Comparison of ENCODE assay signal across 8 mouse cellular contexts in genomic region chr15:12577054-12577696, GRCm38 (mm10).
DNase-seq lines count a peak whose midpoint lies in the region; ATAC-seq and TF ChIP-seq lines count a peak whose summit lies in the region.

No protein-coding gene starts in this region.

- H3K9ac ChIP-seq in intestine, embryonic 15.5 days: no peak overlapping the region; the same call in 1 of the 2 replicates

- peak; percentile 50 for DNase-seq in urinary bladder, postnatal 14 days (ENCODE audit: low spot score)
- DNase-seq in urinary bladder, adult 2 months (ENCODE audit: low spot score): no peak
- peak; percentile 57 to 83 for DNase-seq in heart, adult 18-20 months
- peak; percentile 23 to 33 for DNase-seq in left cerebral cortex, adult 2 months (ENCODE audit: extremely low spot score in 1 of 2, low spot score in 2 of 2)
- DNase-seq in mesoderm, embryonic 11.5 days (ENCODE audit: low read depth, low spot score): peak; percentile 38
- peak; percentile 32 for DNase-seq in telencephalon, adult 2 months (ENCODE audit: low read depth, low spot score)

- no peak for TF ChIP-seq POLR2A in cortical plate, adult 2 months (IDR thresholded peaks at IDR 0.05; ENCODE audit: extremely low read depth, insufficient read depth, low read length)

- WGBS in intestine, embryonic 15.5 days: 19% methylated on average over 11 of the region's 11 CpGs

- peaks cover 1% of the 10 kb centered on the region; the same call in 1 of the 2 replicates for H3K4me1 ChIP-seq in cortical plate, adult 2 months (ENCODE audit: control insufficient read depth, insufficient read depth, low read length)
- H3K4me1 ChIP-seq in intestine, embryonic 15.5 days (replicated peaks): peaks cover 5% of the 10 kb centered on the region; the same call in 1 of the 2 replicates

- H3K4me2 ChIP-seq in intestine, embryonic 15.5 days (replicated peaks): peak overlapping the region; percentile 30; the same call in 1 of the 2 replicates

- no peak overlapping the region for H3K4me3 ChIP-seq in cortical plate, adult 2 months (ENCODE audit: insufficient read depth, low read length)
- H3K4me3 ChIP-seq in intestine, embryonic 15.5 days (replicated peaks): no peak overlapping the region
- no peak overlapping the region for H3K4me3 ChIP-seq in left cerebral cortex, adult 2 months

- H3K27ac ChIP-seq in cortical plate, adult 2 months (ENCODE audit: insufficient read depth, low read length): no peak overlapping the region
- H3K27ac ChIP-seq in intestine, embryonic 15.5 days: no peak overlapping the region
- no peak overlapping the region for H3K27ac ChIP-seq in left cerebral cortex, adult 2 months

- no peaks in the 10 kb centered on the region for H3K36me3 ChIP-seq in intestine, embryonic 15.5 days

- peak; percentile 36; the same call in 1 of the 2 replicates for TF ChIP-seq CTCF in cortical plate, adult 2 months (IDR thresholded peaks at IDR 0.05; ENCODE audit: extremely low read depth, insufficient read depth, low read length)
- peak; percentile 79 for TF ChIP-seq CTCF in left cerebral cortex, adult 2 months (IDR thresholded peaks at IDR 0.05)

- ATAC-seq in intestine, embryonic 15.5 days: peak; percentile 64

- intact Hi-C loops in left cerebral cortex, adult 2 months (cut with DNase I): loop anchor here (1.0 to 5.0 kb wide), 3 partner anchors 206 to 380 kb away; no protein-coding TSS in a partner anchor

- no peaks in the 10 kb centered on the region for H3K27me3 ChIP-seq in intestine, embryonic 15.5 days (replicated peaks)

- H3K9me3 ChIP-seq in intestine, embryonic 15.5 days: no peaks in the 10 kb centered on the region
